Mouse (Mus musculus) kidney, adult 8-10 months (tissue): Measurements from ENCODE around the gene Akr7a5.

Experiments
- DNase-seq, 2 experiments: peaks; one replicate each; pipeline ENCODE4 v3.0.0; 2022

The Akr7a5 gene

GRCm38 (mm10) chr4:139301780-139302179 is 8.8 kb upstream of the Akr7a5 start:
- DNase-seq = peak in 1 of 2 experiments; percentile 47

- no peak for DNase-seq
Measured at GRCm38 (mm10) chr4:139302241-139302640, 8.3 kb upstream of the Akr7a5 start.

GRCm38 (mm10) chr4:139305521-139305920 is 5.0 kb upstream of the Akr7a5 start:
- DNase-seq = no peak

- DNase-seq = peak; percentile 47 to 66
Measured at GRCm38 (mm10) chr4:139307916-139308315, 2.6 kb upstream of the Akr7a5 start.

- no peak for DNase-seq
Measured at GRCm38 (mm10) chr4:139309651-139310050, 893 bp upstream of the Akr7a5 start.

- peak; percentile 61 to 62 for DNase-seq
Measured at GRCm38 (mm10) chr4:139310899-139311701, 556 bp downstream of the Akr7a5 start.

- peak in 1 of 2 experiments; percentile 39 for DNase-seq
Measured at GRCm38 (mm10) chr4:139311707-139312106, 1.2 kb downstream of the Akr7a5 start.

GRCm38 (mm10) chr4:139312632-139313031 is 2.1 kb downstream of the Akr7a5 start:
- no peak for DNase-seq

GRCm38 (mm10) chr4:139318449-139318848 is 7.9 kb downstream of the Akr7a5 start:
- no peak for DNase-seq

GRCm38 (mm10) chr4:139319740-139320139 is 9.2 kb downstream of the Akr7a5 start:
- no peak for DNase-seq

- peak; percentile 84 to 92 for DNase-seq
Measured at GRCm38 (mm10) chr4:139330605-139331004, 20.1 kb downstream of the Akr7a5 start.

GRCm38 (mm10) chr4:139334631-139335295 is 24.2 kb downstream of the Akr7a5 start:
- peak; percentile 38 to 40 for DNase-seq

GRCm38 (mm10) chr4:139335507-139335906 is 25.0 kb downstream of the Akr7a5 start:
- no peak for DNase-seq

GRCm38 (mm10) chr4:139336822-139337483 is 26.4 kb downstream of the Akr7a5 start:
- peak; percentile 66 to 82 for DNase-seq

GRCm38 (mm10) chr4:139338145-139338544 is 27.6 kb downstream of the Akr7a5 start:
- DNase-seq = no peak

GRCm38 (mm10) chr4:139340835-139341234 is 30.3 kb downstream of the Akr7a5 start:
- DNase-seq = no peak

- peak; percentile 44 to 45 for DNase-seq
Measured at GRCm38 (mm10) chr4:139341556-139342233, 31.2 kb downstream of the Akr7a5 start.

- peak; percentile 68 to 72 for DNase-seq
Measured at GRCm38 (mm10) chr4:139343718-139344117, 33.2 kb downstream of the Akr7a5 start.

GRCm38 (mm10) chr4:139345416-139346019 is 35.0 kb downstream of the Akr7a5 start:
- DNase-seq = no peak

GRCm38 (mm10) chr4:139351931-139352711 is 41.6 kb downstream of the Akr7a5 start, which contains the start of the genes Mrto4, Emc1 and Ubr4:
Mrto4 (minus strand) TSS chr4:139352576.
Emc1 (plus strand) TSS chr4:139352587.
Ubr4 (plus strand) TSS chr4:139352609.
- DNase-seq = peak; percentile 77 to 84

GRCm38 (mm10) chr4:139352832-139353231 is 42.3 kb downstream of the Akr7a5 start:
- DNase-seq = no peak
